Mouse (Mus musculus) heart, embryonic 13.5 days (tissue): ENCODE measurements around the gene Zkscan16. TPM values are rescaled to one million over a fixed set of nuclear protein-coding genes. Genes with fewer than 3 reads are reported as not detected.

Experiments
- ATAC-seq: fragments of 200-750 bp; cut with Nextera tagmentation; 2 replicates; pipeline ENCODE4 v1.8.0; 2017; ENCODE audit warnings: moderate TSS enrichment; ENCODE audit not compliant: insufficient number of reproducible peaks, low FRiP score, low TSS enrichment; ENCODE audit errors: extremely low read depth
- H3K27ac ChIP-seq: fragments of 300-500 bp; sonication (generic); replicated peaks from 2 replicates; pipeline ENCODE4 v1.5.1; 2015; ENCODE audit warnings: moderate library complexity, mild to moderate bottlenecking, inconsistent platforms
- H3K27me3 ChIP-seq: fragments of 300-500 bp; sonication (generic); replicated peaks from 2 replicates; pipeline ENCODE4 v1.6.1; 2015; ENCODE audit warnings: mild to moderate bottlenecking, inconsistent platforms
- H3K36me3 ChIP-seq: fragments of 300-500 bp; sonication (generic); 2 replicates; pipeline ENCODE4 v1.6.1; 2015; ENCODE audit warnings: mild to moderate bottlenecking, inconsistent platforms
- H3K4me1 ChIP-seq: fragments of 300-500 bp; sonication (generic); 2 replicates; pipeline ENCODE4 v1.6.1; 2015; ENCODE audit warnings: inconsistent platforms
- H3K4me2 ChIP-seq: fragments of 300-500 bp; sonication (generic); 2 replicates; pipeline ENCODE4 v1.6.1; 2015; ENCODE audit warnings: inconsistent platforms, mild to moderate bottlenecking, moderate library complexity
- H3K4me3 ChIP-seq: fragments of 300-500 bp; sonication (generic); 2 replicates; pipeline ENCODE4 v1.5.1; 2015; ENCODE audit warnings: moderate library complexity, mild to moderate bottlenecking, inconsistent platforms
- H3K9ac ChIP-seq: fragments of 300-500 bp; sonication (generic); 2 replicates; pipeline ENCODE4 v1.6.1; 2015; ENCODE audit warnings: inconsistent platforms, mild to moderate bottlenecking, moderate library complexity
- H3K9me3 ChIP-seq: fragments of 300-500 bp; sonication (generic); 2 replicates; pipeline ENCODE4 v1.6.1; 2016; ENCODE audit warnings: inconsistent platforms
- WGBS: fragments of 180-500 bp; shearing (Covaris S2); methylation state at CpG from one replicate; pipeline ENCODE4 v1.1.7; 2015; ENCODE audit warnings: mixed read lengths; 5-methylcytosine and 5-hydroxymethylcytosine counted together
- polyA plus RNA-seq: library from polyadenylated mRNA; unstranded; fragments of >200 nt; fragmentation: Nextera tagmentation; extraction: Ambion mirVana; gene quantifications from 2 replicates; pipeline ENCODE4 v1.2.1, GENCODE M21; 2015

Zkscan16 gene
- polyA plus RNA-seq, 1 experiment from 2014 or later, result 0.35 TPM

GRCm38 (mm10) chr4:58985157-58985648, 41.8 kb downstream of the Zkscan16 start:
- no peak for ATAC-seq
- Histone ChIP-seq H3K27ac (no peak overlapping the region), H3K4me2 (no peak overlapping the region), H3K36me3 (no peaks in the 10 kb centered on the region), H3K4me1 (peaks cover 7% of the 10 kb centered on the region), H3K4me3 (no peak overlapping the region), H3K9me3 (no peaks in the 10 kb centered on the region), H3K27me3 (peaks cover 19% of the 10 kb centered on the region), H3K9ac (no peak overlapping the region)
- WGBS, result 16% methylated on average over 7 of the region's 7 CpGs

GRCm38 (mm10) chr4:58986540-58987190, 43.2 kb downstream of the Zkscan16 start, which contains the start of gene Ptgr1:
Gene Ptgr1 (minus strand): TSS chr4:58987119.
- Histone ChIP-seq H3K9me3 (no peaks in the 10 kb centered on the region), H3K9ac (peak within 1 kb of the TSS; percentile 83), H3K27ac (no peak within 1 kb of the TSS; the same call in 1 of the 2 replicates), H3K4me1 (peaks cover 7% of the 10 kb centered on the region), H3K4me3 (peak within 1 kb of the TSS; percentile 74), H3K36me3 (no peaks in the 10 kb centered on the region), H3K27me3 (peaks cover 28% of the 10 kb centered on the region), H3K4me2 (peak within 1 kb of the TSS; percentile 87)
- ATAC-seq, result no peak
- under 1% methylated on average over 28 of the region's 28 CpGs for WGBS

- Histone ChIP-seq H3K4me2 (no peak overlapping the region), H3K27ac (no peak overlapping the region), H3K9me3 (no peaks in the 10 kb centered on the region), H3K4me3 (no peak overlapping the region), H3K27me3 (peaks cover 45% of the 10 kb centered on the region), H3K9ac (no peak overlapping the region), H3K4me1 (peaks cover 11% of the 10 kb centered on the region), H3K36me3 (no peaks in the 10 kb centered on the region)
- WGBS, result 84% methylated on average over 7 of the region's 7 CpGs
- ATAC-seq, result no peak
Measured at GRCm38 (mm10) chr4:58989303-58989898, 46.0 kb downstream of the Zkscan16 start.

GRCm38 (mm10) chr4:58990609-58991434, 47.4 kb downstream of the Zkscan16 start:
- 78% methylated on average over 17 of the region's 17 CpGs for WGBS

GRCm38 (mm10) chr4:58992195-58992594, 48.8 kb downstream of the Zkscan16 start:
- Histone ChIP-seq H3K4me2 (no peak overlapping the region), H3K9me3 (no peaks in the 10 kb centered on the region), H3K9ac (no peak overlapping the region), H3K27ac (no peak overlapping the region), H3K27me3 (peaks cover 45% of the 10 kb centered on the region), H3K4me1 (peaks cover 18% of the 10 kb centered on the region), H3K4me3 (no peak overlapping the region), H3K36me3 (no peaks in the 10 kb centered on the region)
- 27% methylated on average over 5 of the region's 5 CpGs for WGBS
- ATAC-seq, result no peak

More at GRCm38 (mm10) chr4:58990609-58991434, 47.4 kb downstream of the Zkscan16 start:
- H3K4me2 ChIP-seq, result no peak overlapping the region
- H3K4me1 ChIP-seq, result peaks cover 18% of the 10 kb centered on the region
- no peak overlapping the region for H3K27ac ChIP-seq
- no peaks in the 10 kb centered on the region for H3K9me3 ChIP-seq
- peaks cover 45% of the 10 kb centered on the region for H3K27me3 ChIP-seq
- H3K9ac ChIP-seq, result no peak overlapping the region
- no peaks in the 10 kb centered on the region for H3K36me3 ChIP-seq
- no peak overlapping the region for H3K4me3 ChIP-seq
- no peak for ATAC-seq

- no peak for ATAC-seq
- peaks cover 18% of the 10 kb centered on the region for H3K4me1 ChIP-seq
- H3K36me3 ChIP-seq, result no peaks in the 10 kb centered on the region
- no peak within 1 kb of the TSS for H3K27ac ChIP-seq
- 73% methylated on average over 4 of the region's 4 CpGs for WGBS
- no peak within 1 kb of the TSS for H3K4me3 ChIP-seq
- no peaks in the 10 kb centered on the region for H3K9me3 ChIP-seq
- peaks cover 27% of the 10 kb centered on the region for H3K27me3 ChIP-seq
- H3K4me2 ChIP-seq, result peak within 1 kb of the TSS; percentile 12; the same call in 1 of the 2 replicates
- H3K9ac ChIP-seq, result no peak within 1 kb of the TSS; the same call in 1 of the 2 replicates
Measured at GRCm38 (mm10) chr4:58994762-58995161, 51.3 kb downstream of the Zkscan16 start, which contains the start of gene Dnajc25. Gene Dnajc25 (plus strand): TSS chr4:58995062.

- Histone ChIP-seq H3K9ac (no peak overlapping the region; the same call in 1 of the 2 replicates), H3K27ac (no peak overlapping the region), H3K9me3 (no peaks in the 10 kb centered on the region), H3K4me2 (peak overlapping the region; percentile 12; the same call in 1 of the 2 replicates), H3K36me3 (no peaks in the 10 kb centered on the region), H3K4me1 (peaks cover 18% of the 10 kb centered on the region), H3K27me3 (peaks cover 26% of the 10 kb centered on the region), H3K4me3 (no peak overlapping the region)
- no peak for ATAC-seq
- 52% methylated on average over 8 of the region's 8 CpGs for WGBS
Measured at GRCm38 (mm10) chr4:58995251-58995693, 51.8 kb downstream of the Zkscan16 start.

GRCm38 (mm10) chr4:58997081-58997480, 53.7 kb downstream of the Zkscan16 start:
- Histone ChIP-seq H3K9me3 (no peaks in the 10 kb centered on the region), H3K9ac (no peak overlapping the region), H3K27ac (no peak overlapping the region), H3K27me3 (peaks cover 17% of the 10 kb centered on the region), H3K4me3 (no peak overlapping the region), H3K4me2 (no peak overlapping the region), H3K4me1 (peaks cover 17% of the 10 kb centered on the region), H3K36me3 (no peaks in the 10 kb centered on the region)
- 46% methylated on average over 5 of the region's 5 CpGs for WGBS
- no peak for ATAC-seq

- no peak overlapping the region for H3K4me2 ChIP-seq
- ATAC-seq, result no peak
- H3K4me3 ChIP-seq, result no peak overlapping the region
- no peak overlapping the region for H3K27ac ChIP-seq
- peaks cover 1% of the 10 kb centered on the region; the same call in 1 of the 2 replicates for H3K27me3 ChIP-seq
- peaks cover 18% of the 10 kb centered on the region for H3K4me1 ChIP-seq
- WGBS, result 69% methylated on average over 1 of the region's 1 CpGs
- no peaks in the 10 kb centered on the region for H3K9me3 ChIP-seq
- no peaks in the 10 kb centered on the region for H3K36me3 ChIP-seq
- H3K9ac ChIP-seq, result no peak overlapping the region
Measured at GRCm38 (mm10) chr4:58998688-58999087, 55.3 kb downstream of the Zkscan16 start.

- Histone ChIP-seq H3K4me1 (peaks cover 27% of the 10 kb centered on the region), H3K9ac (no peak overlapping the region), H3K36me3 (no peaks in the 10 kb centered on the region), H3K4me3 (no peak overlapping the region), H3K27me3 (no peaks in the 10 kb centered on the region), H3K9me3 (no peaks in the 10 kb centered on the region), H3K4me2 (no peak overlapping the region), H3K27ac (no peak overlapping the region)
- ATAC-seq, result no peak
- WGBS, result 17% methylated on average over 2 of the region's 2 CpGs
Measured at GRCm38 (mm10) chr4:58999686-59000085, 56.3 kb downstream of the Zkscan16 start.

- 0% methylated on average over 2 of the region's 2 CpGs for whole genome bisulfite sequencing
- Histone ChIP-seq H3K4me2 (no peak overlapping the region), H3K9me3 (no peaks in the 10 kb centered on the region), H3K27ac (no peak overlapping the region), H3K9ac (no peak overlapping the region), H3K36me3 (no peaks in the 10 kb centered on the region), H3K4me1 (peaks cover 31% of the 10 kb centered on the region), H3K4me3 (no peak overlapping the region), H3K27me3 (no peaks in the 10 kb centered on the region)
- no peak for ATAC-seq
Measured at GRCm38 (mm10) chr4:59000614-59001013, 57.2 kb downstream of the Zkscan16 start.
